Mouse (Mus musculus): ENCODE measurements around the gene Ccdc47.

DNA sequence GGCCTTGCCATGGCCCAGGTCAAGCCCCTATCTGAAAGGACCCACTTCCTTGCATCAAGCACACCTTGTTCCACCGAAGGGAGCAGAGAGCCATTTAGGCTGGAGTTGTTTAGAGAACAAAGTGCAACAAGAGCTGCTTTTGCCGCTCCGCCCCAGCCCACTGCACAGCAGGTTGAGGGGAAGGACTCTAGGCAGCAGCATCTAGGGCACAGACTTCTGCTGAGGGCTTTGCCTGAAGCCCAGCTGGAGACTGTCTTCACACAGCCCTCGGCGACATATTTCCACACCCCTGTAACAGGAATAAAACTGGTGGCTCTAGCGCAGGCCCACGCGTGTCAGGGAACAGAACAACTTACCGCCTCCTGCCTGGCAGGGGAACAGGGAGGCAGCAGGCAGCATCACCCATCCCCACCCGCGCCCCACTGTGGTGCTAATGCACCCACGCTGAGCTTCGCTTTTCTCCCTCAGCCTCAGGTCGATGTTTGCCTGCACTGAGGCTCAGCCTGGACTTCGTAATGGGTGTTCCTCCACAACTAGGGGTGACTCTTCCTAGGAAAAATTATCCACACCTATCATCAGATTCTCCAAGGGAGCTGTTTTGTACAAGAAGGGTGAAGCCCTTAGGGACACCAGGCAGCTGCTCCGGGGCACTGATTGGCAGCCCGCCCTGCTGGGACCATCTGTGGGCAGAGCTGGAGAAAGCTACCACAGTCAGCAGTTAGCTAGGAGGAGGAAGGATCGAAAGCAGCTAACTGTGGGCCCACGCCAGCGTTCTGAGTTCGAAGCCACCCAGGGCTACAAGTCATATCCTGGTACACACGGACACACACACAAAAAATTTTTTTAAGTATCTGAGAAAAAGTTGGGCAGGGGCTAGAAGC is 55.1 kb downstream of the Ccdc47 start, which contains the start of the genes Gm10840 and Limd2:
- TF ChIP-seq CTCF (IDR thresholded peaks at IDR 0.05; ENCODE audit: insufficient read depth, low read depth, low read length) (no peak), POLR2A (IDR thresholded peaks at IDR 0.05; ENCODE audit: insufficient read depth, low read depth, low read length) (peak; percentile 31; the same call in 1 of the 2 replicates)

All from olfactory bulb, adult 2 months (tissue).